Mouse (Mus musculus) limb, embryonic 14.5 days (tissue): Measurements from ENCODE around the gene Rsph1. TPM values are rescaled to one million over a fixed set of nuclear protein-coding genes. Genes with fewer than 3 reads are reported as not detected.

Source experiments
- ATAC-seq: fragments of 200-750 bp; cut with Nextera tagmentation; 2 replicates; pipeline ENCODE4 v1.8.0; 2017; ENCODE audit warnings: low read depth, moderate number of reproducible peaks, moderate TSS enrichment; ENCODE audit not compliant: low FRiP score
- DNase-seq: peaks from one replicate; pipeline ENCODE4 v3.0.0-alpha.2; 2015; ENCODE audit warnings: low spot score
- H3K27ac ChIP-seq: fragments of 300-500 bp; sonication (generic); replicated peaks from 2 replicates; pipeline ENCODE4 v1.5.1; 2014; ENCODE audit warnings: low read depth, mild to moderate bottlenecking, low read length, moderate library complexity, mixed read lengths
- H3K27me3 ChIP-seq: fragments of 300-500 bp; sonication (generic); 2 replicates; pipeline ENCODE4 v1.6.1; 2014; ENCODE audit warnings: low read length, mixed read lengths; ENCODE audit not compliant: control insufficient read depth, insufficient read depth
- H3K36me3 ChIP-seq: fragments of 300-500 bp; sonication (generic); 2 replicates; pipeline ENCODE4 v1.6.1; 2014; ENCODE audit warnings: mild to moderate bottlenecking, low read length, moderate library complexity, mixed read lengths; ENCODE audit not compliant: control insufficient read depth, insufficient read depth
- H3K4me1 ChIP-seq: fragments of 300-500 bp; sonication (generic); 2 replicates; pipeline ENCODE4 v1.6.1; 2014; ENCODE audit warnings: antibody characterized with exemption, low read length, mixed read lengths; ENCODE audit not compliant: control insufficient read depth, insufficient read depth
- H3K4me2 ChIP-seq: fragments of 300-500 bp; sonication (generic); replicated peaks from 2 replicates; pipeline ENCODE4 v1.6.1; 2014; ENCODE audit warnings: low read depth, mild to moderate bottlenecking, low read length, moderate library complexity; ENCODE audit not compliant: severe bottlenecking
- H3K4me3 ChIP-seq: fragments of 300-500 bp; sonication (generic); replicated peaks from 2 replicates; pipeline ENCODE4 v1.5.1; 2014; ENCODE audit warnings: low read length
- H3K9ac ChIP-seq: fragments of 300-500 bp; sonication (generic); 2 replicates; pipeline ENCODE4 v1.6.1; 2014; ENCODE audit warnings: mild to moderate bottlenecking, low read depth, low read length, moderate library complexity; ENCODE audit not compliant: severe bottlenecking
- H3K9me3 ChIP-seq: fragments of 300-500 bp; sonication (generic); 2 replicates; pipeline ENCODE4 v1.6.1; 2016; ENCODE audit warnings: low read length; ENCODE audit not compliant: control insufficient read depth
- POLR2A ChIP-seq: fragments of 200-500 bp; IDR thresholded peaks from 2 replicates; pipeline ENCODE4 v1.8.0; 2012; ENCODE audit warnings: inconsistent platforms, mild to moderate bottlenecking, moderate library complexity, borderline replicate concordance; ENCODE audit not compliant: insufficient read depth, insufficient read length; ENCODE audit errors: extremely low read depth
- WGBS: fragments of 180-500 bp; shearing (Covaris S2); extraction: QIAGEN DNeasy Blood & Tissue Kit; methylation state at CpG from one replicate; pipeline ENCODE4 v1.1.7; 2014; 5-methylcytosine and 5-hydroxymethylcytosine counted together
- polyA plus RNA-seq, 2 experiments: library from polyadenylated mRNA; depleted of rRNA in 1 of 2; stranded (reverse) in 1 of 2; unstranded in 1 of 2; fragments of >200 nt; fragmentation: Nextera tagmentation in 1 of 2; extraction: Ambion mirVana in 1 of 2; gene quantifications; 2 replicates each; pipeline versions ENCODE4 v1.2.1 to v1.2.3; 2012 to 2014

Gene Rsph1
- polyA plus RNA-seq, 2 experiments = 0.18 to 0.33 TPM

DNA sequence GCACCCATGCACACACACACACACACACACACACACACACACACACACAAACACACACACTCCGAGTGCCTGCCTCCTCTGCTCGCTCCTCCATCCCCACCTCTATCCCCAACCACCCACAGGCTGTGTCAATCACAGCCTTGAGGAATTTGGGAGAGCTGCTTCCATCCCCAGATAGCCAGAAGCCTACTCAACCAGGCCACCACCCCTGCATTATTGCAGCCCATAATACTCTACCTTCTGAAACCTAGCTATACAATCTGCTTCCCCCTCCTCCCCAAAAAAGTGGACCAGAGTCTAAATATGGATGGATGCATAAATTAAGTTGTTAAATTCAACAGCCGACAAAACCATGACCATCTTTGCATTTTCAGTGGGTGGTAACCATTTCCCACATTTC, 50.8 kb downstream of the Rsph1 start:
- Histone ChIP-seq H3K9ac (no peak overlapping the region), H3K4me1 (no peaks in the 10 kb centered on the region), H3K36me3 (no peaks in the 10 kb centered on the region), H3K27me3 (no peaks in the 10 kb centered on the region), H3K9me3 (no peaks in the 10 kb centered on the region), H3K27ac (no peak overlapping the region), H3K4me3 (no peak overlapping the region), H3K4me2 (no peak overlapping the region)
- DNase-seq (no peak), ATAC-seq (no peak)
- 72% methylated on average over 3 of the region's 3 CpGs for WGBS
- no peak for TF ChIP-seq POLR2A

DNA sequence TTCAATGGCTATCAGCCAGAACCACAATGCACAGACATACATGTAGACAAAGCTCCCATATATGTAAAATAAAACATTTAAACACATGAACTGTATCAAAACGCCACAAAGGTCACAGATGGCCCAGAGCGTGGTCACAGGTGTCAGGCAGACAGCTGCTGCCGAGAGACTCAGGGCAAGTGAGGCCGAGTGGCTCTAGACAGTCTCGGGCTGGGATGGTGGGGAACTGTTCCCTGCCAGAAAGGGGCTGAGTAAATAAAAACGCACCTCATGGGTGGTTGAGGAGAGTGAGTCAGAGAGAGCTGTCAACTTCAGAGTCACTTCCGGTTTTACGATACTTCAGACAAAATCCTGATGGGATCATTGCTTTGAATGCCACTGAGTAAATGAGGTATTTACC, 52.6 kb downstream of the Rsph1 start:
- Histone ChIP-seq H3K9me3 (no peaks in the 10 kb centered on the region), H3K36me3 (no peaks in the 10 kb centered on the region), H3K9ac (no peak overlapping the region), H3K27ac (no peak overlapping the region), H3K4me1 (no peaks in the 10 kb centered on the region), H3K4me3 (no peak overlapping the region), H3K4me2 (no peak overlapping the region), H3K27me3 (no peaks in the 10 kb centered on the region)
- no peak for TF ChIP-seq POLR2A
- ATAC-seq (no peak), DNase-seq (no peak)
- WGBS = 71% methylated on average over 8 of the region's 8 CpGs

- ATAC-seq (no peak), DNase-seq (no peak)
- no peak for TF ChIP-seq POLR2A
- Histone ChIP-seq H3K9ac (no peak overlapping the region), H3K4me1 (no peaks in the 10 kb centered on the region), H3K27ac (no peak overlapping the region), H3K36me3 (no peaks in the 10 kb centered on the region), H3K27me3 (no peaks in the 10 kb centered on the region), H3K4me3 (no peak overlapping the region), H3K9me3 (no peaks in the 10 kb centered on the region), H3K4me2 (no peak overlapping the region)
- 75% methylated on average over 7 of the region's 7 CpGs for WGBS
These were observed 53.3 kb downstream of the Rsph1 start for GRCm38 (mm10) chr17:31223835-31224234.

GRCm38 (mm10) chr17:31222810-31223310, 54.3 kb downstream of the Rsph1 start:
- ATAC-seq (no peak), DNase-seq (peak; percentile 3)
- Histone ChIP-seq H3K27me3 (no peaks in the 10 kb centered on the region), H3K27ac (no peak overlapping the region), H3K4me1 (no peaks in the 10 kb centered on the region), H3K9me3 (no peaks in the 10 kb centered on the region), H3K36me3 (no peaks in the 10 kb centered on the region), H3K4me3 (no peak overlapping the region), H3K4me2 (no peak overlapping the region), H3K9ac (no peak overlapping the region)
- WGBS = 49% methylated on average over 4 of the region's 4 CpGs
- TF ChIP-seq POLR2A = no peak

DNA sequence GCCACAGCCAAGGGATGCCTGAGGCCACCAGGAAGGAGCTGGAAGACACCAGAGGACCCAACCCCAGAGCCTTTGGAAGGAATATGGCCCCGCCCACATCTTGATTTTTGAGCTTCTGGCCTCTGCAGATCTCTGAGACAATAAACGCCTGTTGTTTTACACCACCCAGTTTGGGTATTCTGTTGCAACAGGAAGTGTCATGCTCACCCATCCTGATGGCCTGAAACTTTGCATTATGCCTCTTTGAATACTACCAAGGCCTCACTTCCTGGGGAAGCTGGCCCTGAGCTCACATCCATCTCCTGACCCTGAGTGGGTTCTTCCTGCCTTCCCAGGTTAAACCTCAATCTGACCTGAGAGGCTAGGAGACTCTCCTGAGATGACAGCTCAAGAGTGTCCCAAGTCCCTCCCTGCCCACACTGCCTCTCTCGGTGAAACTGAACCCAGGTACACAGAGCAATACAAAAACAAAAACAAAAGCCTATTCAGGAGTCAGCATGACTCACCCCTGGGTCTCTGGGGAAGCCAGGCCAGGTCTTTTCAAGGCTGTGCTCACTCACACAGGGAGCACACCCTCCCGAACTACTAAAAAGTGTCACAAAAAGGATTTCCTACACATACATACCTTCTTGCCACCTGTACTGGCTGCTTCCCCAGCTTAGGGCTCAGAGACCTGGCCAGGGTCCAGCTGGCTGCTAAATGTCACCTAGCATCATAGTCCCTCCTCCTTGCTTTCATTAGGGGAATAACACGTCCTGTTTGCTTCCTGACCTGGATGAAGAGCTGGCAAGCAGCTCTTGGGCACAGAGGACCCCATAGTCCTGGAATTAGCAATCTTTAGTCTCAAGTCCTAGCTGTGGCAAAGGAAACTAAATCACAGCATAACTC, 60.9 kb downstream of the Rsph1 start:
- no peak for TF ChIP-seq POLR2A
- no peak overlapping the region for H3K4me2 ChIP-seq
- WGBS = 36% methylated on average over 5 of the region's 5 CpGs

More for the DNA sequence above, 60.9 kb downstream of the Rsph1 start:
- no peak overlapping the region for H3K27ac ChIP-seq
- DNase-seq (peak; percentile 3), ATAC-seq (no peak)
- no peaks in the 10 kb centered on the region for H3K36me3 ChIP-seq
- no peaks in the 10 kb centered on the region for H3K27me3 ChIP-seq
- no peak overlapping the region for H3K4me3 ChIP-seq
- H3K4me1 ChIP-seq = no peaks in the 10 kb centered on the region
- H3K9ac ChIP-seq = no peak overlapping the region
- H3K9me3 ChIP-seq = no peaks in the 10 kb centered on the region
